Mouse (Mus musculus): ENCODE data around the gene Dld. TPM values are rescaled to one million over a fixed set of nuclear protein-coding genes. Genes with fewer than 3 reads are reported as not detected.
A peak's percentile ranks its signal among the peaks of the same experiment; 100 is the strongest.

Dld gene
- 115 and 119 TPM in 2 replicates for polyA plus RNA-seq (2015; fragmentation: Nextera tagmentation; extraction: Ambion mirVana)

DNA sequence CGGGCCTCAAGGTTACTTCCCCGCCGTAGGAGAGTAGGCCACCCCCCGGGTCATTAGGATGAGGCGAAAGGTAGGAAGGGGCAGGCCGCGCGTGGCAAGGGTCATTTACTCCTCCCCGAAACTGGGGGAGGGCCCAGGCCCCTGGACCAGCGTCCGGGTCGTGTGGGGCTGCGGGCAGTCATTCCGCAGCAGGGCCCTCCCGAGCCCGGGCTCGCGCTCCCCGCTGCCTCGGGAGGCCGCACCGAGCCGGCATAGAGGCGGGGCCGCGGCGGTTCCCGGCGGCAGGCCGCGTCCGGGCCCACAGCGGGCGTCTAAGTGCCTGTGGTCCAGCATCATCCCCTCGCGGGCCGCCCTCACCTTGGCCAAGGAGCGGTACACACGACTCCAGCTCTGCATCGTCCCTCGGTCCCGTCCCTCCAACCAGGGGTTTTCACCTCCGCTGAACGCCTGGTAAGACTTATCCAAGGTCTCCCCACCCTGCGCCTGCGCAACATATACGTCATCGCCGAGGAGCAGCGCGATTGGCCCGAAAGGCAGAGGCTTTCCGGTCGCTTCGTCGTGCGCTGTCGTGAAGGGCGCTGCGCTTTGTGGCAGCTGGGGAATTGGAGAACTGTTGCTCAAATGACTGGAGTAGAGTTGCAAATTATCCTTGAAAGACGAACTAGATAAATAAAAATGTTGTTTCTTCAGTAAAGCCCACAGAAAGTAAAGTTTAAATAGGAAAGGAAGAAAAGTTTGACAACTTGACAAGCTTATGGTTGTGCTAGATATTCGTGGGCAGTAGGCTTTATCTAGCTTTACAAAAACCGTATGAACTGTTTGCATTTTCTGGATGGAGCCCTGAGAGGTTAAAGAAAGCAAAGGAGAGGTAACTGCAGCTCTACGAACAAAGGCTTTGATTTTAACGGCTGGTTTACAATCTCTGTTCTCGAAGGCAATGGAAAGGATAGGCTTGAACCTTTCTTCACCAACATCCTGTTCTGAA is at the start of gene Dld:
Gene Dld (minus strand): TSS at position 510 of the 985 bp plus-strand sequence.
- no peaks in the 10 kb centered on the region for H3K9me3 ChIP-seq
- peak within 1 kb of the TSS; percentile 67 for H3K4me2 ChIP-seq
- peaks cover 13% of the 10 kb centered on the region for H3K4me1 ChIP-seq
- H3K36me3 ChIP-seq, result peaks cover 15% of the 10 kb centered on the region
- H3K4me3 ChIP-seq, result peak within 1 kb of the TSS; percentile 93
- no peaks in the 10 kb centered on the region for H3K27me3 ChIP-seq
- H3K9ac ChIP-seq, result peak within 1 kb of the TSS; percentile 91
- WGBS, result 6% methylated on average over 65 of the region's 66 CpGs
- peak within 1 kb of the TSS; percentile 77 for H3K27ac ChIP-seq
- peak; percentile 99 for ATAC-seq (ENCODE audit: borderline replicate concordance, extremely low read depth, low FRiP score, low TSS enrichment)

DNA sequence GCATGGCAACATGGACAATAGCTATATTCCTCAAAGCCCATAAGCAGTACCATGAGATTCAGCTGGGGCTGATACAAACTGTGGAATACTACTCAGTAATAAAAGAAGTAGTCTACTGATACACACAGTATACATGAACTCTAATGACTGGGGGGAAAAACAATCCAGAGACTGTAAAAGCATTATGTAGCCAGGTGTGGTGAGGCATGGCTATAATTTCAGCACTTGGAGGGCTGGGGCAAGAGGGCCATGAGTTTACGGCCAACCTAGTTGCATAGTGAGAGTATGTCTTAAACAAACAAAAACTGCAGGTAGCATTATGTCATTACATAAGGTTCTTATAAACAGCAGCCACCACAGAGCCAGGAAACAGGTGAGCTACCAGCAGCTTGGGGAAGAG is 49.6 kb upstream of the Dld start:
- H3K9ac ChIP-seq, result no peak overlapping the region
- H3K4me1 ChIP-seq, result no peaks in the 10 kb centered on the region
- no peak overlapping the region for H3K27ac ChIP-seq
- no peak overlapping the region for H3K4me2 ChIP-seq
- no peak overlapping the region for H3K4me3 ChIP-seq
- H3K9me3 ChIP-seq, result no peaks in the 10 kb centered on the region
- H3K36me3 ChIP-seq, result no peaks in the 10 kb centered on the region
- no peak for ATAC-seq (ENCODE audit: borderline replicate concordance, extremely low read depth, low FRiP score, low TSS enrichment)
- WGBS, result 65% methylated on average over 1 of the region's 1 CpGs
- no peaks in the 10 kb centered on the region for H3K27me3 ChIP-seq

DNA sequence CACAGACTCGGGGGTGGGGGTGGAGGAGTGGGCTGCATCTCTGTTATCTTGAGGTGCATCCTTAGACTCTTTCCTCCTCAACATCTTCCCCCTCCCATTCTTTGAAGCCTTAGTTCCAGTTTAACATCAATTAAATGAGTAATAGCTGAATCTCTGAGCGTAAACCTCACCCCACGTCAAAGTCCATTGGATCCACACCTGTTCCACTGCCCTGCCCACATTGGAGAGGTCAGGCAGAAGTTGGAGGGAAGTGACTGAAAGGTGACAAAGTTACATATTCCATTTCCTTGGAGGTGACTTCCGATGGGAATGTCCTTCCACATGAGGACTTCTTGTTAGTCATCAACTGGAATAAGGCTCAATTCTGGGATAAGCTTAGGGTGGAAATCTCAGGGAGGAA is 46.5 kb upstream of the Dld start:
- no peaks in the 10 kb centered on the region for H3K36me3 ChIP-seq
- no peaks in the 10 kb centered on the region for H3K27me3 ChIP-seq
- no peaks in the 10 kb centered on the region for H3K4me1 ChIP-seq
- no peak overlapping the region for H3K9ac ChIP-seq
- H3K4me2 ChIP-seq, result no peak overlapping the region
- 80% methylated on average over 4 of the region's 4 CpGs for WGBS
- H3K27ac ChIP-seq, result no peak overlapping the region
- H3K4me3 ChIP-seq, result no peak overlapping the region
- no peaks in the 10 kb centered on the region for H3K9me3 ChIP-seq
- ATAC-seq (ENCODE audit: borderline replicate concordance, extremely low read depth, low FRiP score, low TSS enrichment), result no peak

- no peak overlapping the region for H3K4me3 ChIP-seq
- H3K4me1 ChIP-seq, result no peaks in the 10 kb centered on the region
- H3K4me2 ChIP-seq, result no peak overlapping the region
- no peak overlapping the region for H3K9ac ChIP-seq
- no peaks in the 10 kb centered on the region for H3K27me3 ChIP-seq
- no peak for ATAC-seq (ENCODE audit: borderline replicate concordance, extremely low read depth, low FRiP score, low TSS enrichment)
- H3K27ac ChIP-seq, result no peak overlapping the region
- H3K9me3 ChIP-seq, result no peaks in the 10 kb centered on the region
- 86% methylated on average over 1 of the region's 1 CpGs for WGBS
- no peaks in the 10 kb centered on the region for H3K36me3 ChIP-seq
Measured at GRCm38 (mm10) chr12:31395895-31396294, 44.6 kb upstream of the Dld start.

GRCm38 (mm10) chr12:31391696-31392095 is 40.4 kb upstream of the Dld start:
- Histone ChIP-seq H3K27me3 (no peaks in the 10 kb centered on the region), H3K9me3 (no peaks in the 10 kb centered on the region), H3K4me3 (no peak overlapping the region), H3K4me2 (no peak overlapping the region), H3K36me3 (no peaks in the 10 kb centered on the region), H3K9ac (no peak overlapping the region), H3K27ac (no peak overlapping the region), H3K4me1 (no peaks in the 10 kb centered on the region)
- 91% methylated on average over 12 of the region's 12 CpGs for WGBS
- ATAC-seq (ENCODE audit: borderline replicate concordance, extremely low read depth, low FRiP score, low TSS enrichment), result no peak

DNA sequence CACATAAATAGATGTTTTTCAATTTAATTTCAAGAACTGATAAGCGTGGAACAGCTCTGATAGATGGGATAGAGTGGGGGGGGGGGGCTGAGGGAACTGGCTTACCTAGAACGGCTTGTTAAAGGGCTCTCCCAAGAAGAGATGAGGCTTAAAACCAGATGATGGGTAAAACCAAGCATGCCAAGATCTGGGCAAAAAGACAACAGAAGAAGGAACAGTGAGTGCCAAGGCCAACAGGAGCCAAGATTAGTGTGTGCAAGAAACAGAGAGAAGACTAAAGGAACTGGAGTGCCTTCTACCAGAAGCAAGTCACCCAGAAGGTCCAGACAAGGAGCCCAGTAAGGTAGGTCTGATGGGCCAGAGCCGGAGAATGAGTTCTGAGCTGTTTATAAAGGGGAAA is 39.3 kb upstream of the Dld start, which contains the start of gene Slc26a3:
Gene Slc26a3 (plus strand): TSS at position 301 of the 400 bp plus-strand sequence.
- no peaks in the 10 kb centered on the region for H3K4me1 ChIP-seq
- H3K4me3 ChIP-seq, result no peak within 1 kb of the TSS
- WGBS, result 85% methylated on average over 3 of the region's 3 CpGs
- no peaks in the 10 kb centered on the region for H3K27me3 ChIP-seq
- H3K4me2 ChIP-seq, result no peak within 1 kb of the TSS
- no peaks in the 10 kb centered on the region for H3K9me3 ChIP-seq
- ATAC-seq (ENCODE audit: borderline replicate concordance, extremely low read depth, low FRiP score, low TSS enrichment), result no peak
- no peak within 1 kb of the TSS for H3K9ac ChIP-seq
- H3K36me3 ChIP-seq, result no peaks in the 10 kb centered on the region
- H3K27ac ChIP-seq, result no peak within 1 kb of the TSS

DNA sequence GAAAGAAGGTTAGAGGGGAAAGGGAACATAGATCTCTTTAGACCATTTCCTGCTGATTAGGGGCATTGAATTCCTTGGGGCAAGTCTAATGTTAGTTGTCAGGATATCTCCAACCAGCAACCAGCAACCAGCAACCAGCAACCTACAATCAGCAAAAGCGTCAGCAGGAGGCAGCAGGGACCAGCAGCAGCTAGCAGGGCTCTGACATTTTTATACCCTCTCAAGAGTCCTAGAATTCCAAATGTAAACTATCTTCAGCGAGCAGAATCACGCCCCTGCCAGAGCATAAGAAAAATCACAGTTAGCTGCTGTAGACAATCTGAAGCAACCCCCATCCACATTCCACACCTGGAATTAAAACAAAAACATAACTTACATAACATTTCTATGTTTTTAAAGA is 36.0 kb upstream of the Dld start:
- H3K9ac ChIP-seq, result no peak overlapping the region
- no peaks in the 10 kb centered on the region for H3K9me3 ChIP-seq
- no peak for ATAC-seq (ENCODE audit: borderline replicate concordance, extremely low read depth, low FRiP score, low TSS enrichment)
- H3K4me3 ChIP-seq, result no peak overlapping the region
- H3K4me1 ChIP-seq, result peaks cover 3% of the 10 kb centered on the region; the same call in 1 of the 2 replicates
- H3K4me2 ChIP-seq, result no peak overlapping the region
- no peaks in the 10 kb centered on the region for H3K27me3 ChIP-seq
- no peak overlapping the region for H3K27ac ChIP-seq
- WGBS, result 13% methylated on average over 3 of the region's 3 CpGs
- no peaks in the 10 kb centered on the region for H3K36me3 ChIP-seq

DNA sequence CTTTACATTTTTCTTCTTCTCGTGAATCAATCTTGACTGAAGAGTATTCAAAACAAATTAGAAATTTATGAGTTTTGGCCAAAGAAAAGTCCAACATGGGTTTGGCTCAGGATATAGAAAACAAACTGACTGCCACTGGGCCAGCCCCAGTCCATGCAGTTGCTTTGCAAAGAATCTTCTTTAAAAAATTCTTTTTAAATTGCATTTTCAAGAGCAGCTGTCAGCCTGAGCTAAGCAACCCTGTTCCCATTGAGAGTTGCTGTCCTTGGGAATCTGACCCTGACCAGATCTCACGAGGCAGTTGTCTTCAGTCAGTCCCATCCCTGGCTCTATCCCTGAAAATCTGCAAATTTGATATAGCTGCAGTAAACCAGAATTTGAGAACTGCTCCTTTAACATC is 31.2 kb upstream of the Dld start:
- no peak overlapping the region for H3K27ac ChIP-seq
- no peaks in the 10 kb centered on the region for H3K27me3 ChIP-seq
- no peak for ATAC-seq (ENCODE audit: borderline replicate concordance, extremely low read depth, low FRiP score, low TSS enrichment)
- no peak overlapping the region for H3K4me2 ChIP-seq
- peaks cover 10% of the 10 kb centered on the region; the same call in 1 of the 2 replicates for H3K4me1 ChIP-seq
- no peaks in the 10 kb centered on the region for H3K36me3 ChIP-seq
- no peaks in the 10 kb centered on the region for H3K9me3 ChIP-seq
- no peak overlapping the region for H3K9ac ChIP-seq
- WGBS, result 27% methylated on average over 2 of the region's 2 CpGs
- no peak overlapping the region for H3K4me3 ChIP-seq

DNA sequence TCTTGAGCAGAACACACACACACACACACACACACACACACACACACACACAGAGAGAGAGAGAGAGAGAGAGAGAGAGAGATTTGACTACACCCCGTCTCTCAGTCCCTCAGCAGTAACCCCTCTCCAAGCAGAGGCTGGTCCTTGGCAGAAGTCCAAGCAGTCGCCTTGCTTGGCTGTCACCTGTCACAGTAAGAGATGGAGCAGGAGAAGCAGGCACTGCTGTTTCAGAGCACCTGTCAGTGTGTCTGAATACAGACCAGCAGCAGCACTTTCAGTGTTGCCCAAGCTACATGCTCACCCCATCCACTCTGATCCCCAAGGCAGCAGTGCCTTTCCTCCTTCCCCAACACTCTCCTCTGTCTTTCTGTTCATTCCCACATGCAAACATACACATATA is 29.6 kb upstream of the Dld start:
- no peak for ATAC-seq (ENCODE audit: borderline replicate concordance, extremely low read depth, low FRiP score, low TSS enrichment)
- Histone ChIP-seq H3K9me3 (no peaks in the 10 kb centered on the region), H3K4me2 (no peak overlapping the region), H3K4me1 (peaks cover 22% of the 10 kb centered on the region), H3K27ac (no peak overlapping the region), H3K9ac (no peak overlapping the region), H3K36me3 (no peaks in the 10 kb centered on the region), H3K27me3 (no peaks in the 10 kb centered on the region), H3K4me3 (no peak overlapping the region)
- 14% methylated on average over 2 of the region's 2 CpGs for WGBS

DNA sequence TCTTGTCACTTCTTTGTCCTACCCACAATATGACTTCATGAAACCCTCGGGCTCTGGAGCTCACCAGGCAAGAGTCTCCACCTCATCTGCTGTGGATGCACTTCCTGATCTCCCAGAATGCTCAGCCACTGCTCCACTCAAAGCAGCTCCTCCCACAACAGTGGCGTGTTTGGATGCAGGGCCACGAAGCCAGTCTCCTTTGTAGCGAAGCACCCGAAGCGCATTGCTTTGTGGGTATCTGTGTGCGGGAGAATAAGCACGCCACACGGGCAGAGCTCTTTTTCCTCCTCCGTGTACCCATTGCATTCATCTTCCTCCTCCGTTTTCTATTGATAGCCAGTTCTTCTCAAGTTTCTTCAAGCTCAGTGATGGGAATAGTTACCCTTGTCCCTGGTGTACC is 26.0 kb upstream of the Dld start:
- Histone ChIP-seq H3K27ac (no peak overlapping the region), H3K4me2 (peak overlapping the region; percentile 60), H3K4me3 (peak overlapping the region; percentile 5; the same call in 1 of the 2 replicates), H3K36me3 (no peaks in the 10 kb centered on the region), H3K27me3 (no peaks in the 10 kb centered on the region), H3K9me3 (no peaks in the 10 kb centered on the region), H3K9ac (no peak overlapping the region), H3K4me1 (peaks cover 26% of the 10 kb centered on the region)
- WGBS, result 63% methylated on average over 11 of the region's 11 CpGs
- ATAC-seq (ENCODE audit: borderline replicate concordance, extremely low read depth, low FRiP score, low TSS enrichment), result no peak

DNA sequence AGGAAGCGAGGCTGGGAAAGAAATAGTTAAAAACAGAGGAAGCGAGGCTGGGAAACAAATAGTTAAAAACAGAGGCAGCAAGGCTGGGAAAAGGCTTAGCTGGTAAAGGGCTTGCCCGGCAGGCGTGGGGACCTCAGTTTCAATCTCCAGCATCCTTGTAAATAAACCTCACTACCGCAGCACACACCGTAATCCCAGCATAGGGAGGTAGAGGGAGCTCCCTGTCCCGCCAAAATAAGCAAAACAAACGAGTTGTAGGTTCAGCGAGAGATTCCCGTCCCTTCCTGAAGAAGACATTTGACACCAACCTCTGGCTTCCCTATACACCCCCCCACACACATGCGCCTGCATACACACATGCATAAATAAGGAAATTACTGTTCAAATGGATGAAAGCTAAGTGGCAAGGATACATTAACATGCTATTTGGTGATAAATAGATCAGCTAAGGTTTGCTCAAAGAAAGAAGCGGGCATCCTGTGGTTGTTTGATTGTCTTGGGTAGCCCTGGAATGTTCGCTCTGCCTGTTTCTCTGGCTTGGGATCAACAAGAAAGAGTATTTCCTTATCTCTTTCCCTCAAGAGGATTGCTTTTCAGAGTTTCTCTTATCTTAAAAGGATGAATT is 25.2 kb upstream of the Dld start:
- Histone ChIP-seq H3K27me3 (no peaks in the 10 kb centered on the region), H3K4me3 (peak overlapping the region; percentile 32), H3K4me2 (peak overlapping the region; percentile 60), H3K36me3 (no peaks in the 10 kb centered on the region), H3K9ac (no peak overlapping the region), H3K4me1 (peaks cover 26% of the 10 kb centered on the region), H3K9me3 (no peaks in the 10 kb centered on the region), H3K27ac (no peak overlapping the region)
- no peak for ATAC-seq (ENCODE audit: borderline replicate concordance, extremely low read depth, low FRiP score, low TSS enrichment)
- WGBS, result 2% methylated on average over 13 of the region's 13 CpGs

DNA sequence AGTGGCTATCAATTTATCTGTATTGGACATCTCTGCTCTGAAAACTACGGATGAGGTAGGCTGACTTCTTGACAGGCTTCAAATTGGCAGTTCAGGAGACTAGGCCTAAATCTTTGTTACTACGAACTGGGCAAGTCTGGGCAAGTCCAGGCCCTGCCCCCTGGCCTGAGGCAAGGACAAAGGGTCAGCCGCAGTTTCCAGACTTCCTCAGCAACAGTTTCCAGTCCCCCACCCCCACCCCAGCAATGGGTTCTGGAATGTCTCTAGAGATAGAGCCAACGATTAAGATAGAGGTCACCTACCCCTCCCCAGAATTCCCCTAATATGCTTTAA is 24.0 kb upstream of the Dld start:
- Histone ChIP-seq H3K4me2 (no peak overlapping the region), H3K36me3 (no peaks in the 10 kb centered on the region), H3K4me1 (peaks cover 23% of the 10 kb centered on the region), H3K27ac (no peak overlapping the region), H3K9me3 (no peaks in the 10 kb centered on the region), H3K4me3 (no peak overlapping the region), H3K27me3 (no peaks in the 10 kb centered on the region), H3K9ac (no peak overlapping the region)
- WGBS, result 61% methylated on average over 4 of the region's 4 CpGs
- no peak for ATAC-seq (ENCODE audit: borderline replicate concordance, extremely low read depth, low FRiP score, low TSS enrichment)

Data from lung, embryonic 15.5 days (tissue).